Mouse (Mus musculus): ENCODE data around the gene Usp15.

GRCm38 (mm10) chr10:123196835-123197559 lies at the start of gene Usp15:
- peak; percentile 55 for TF ChIP-seq POLR2A (IDR thresholded peaks at IDR 0.05; ENCODE audit: low read depth, low read length)
- 0 out of 2 replicates have a peak, but pooled peaks have one; percentile 1 for TF ChIP-seq CTCF (conservative IDR thresholded peaks at IDR 0.05; ENCODE audit: insufficient read depth, insufficient read length, low read depth, low read length)

Data from kidney, adult 2 months (tissue).